In genomic region chr11:105944126-105944621, GRCm38 (mm10) we compare ENCODE assay signal across 7 mouse cellular contexts. TPM values are rescaled to one million over a fixed set of nuclear protein-coding genes. Genes with fewer than 3 reads are reported as not detected.
DNase-seq lines count a peak whose midpoint lies in the region; ATAC-seq lines count a peak whose summit lies in the region.

No protein-coding gene starts in this region.

- no peaks in the 10 kb centered on the region for H3K36me3 ChIP-seq in embryonic facial prominence, embryonic 12.5 days
- H3K36me3 ChIP-seq in heart, embryonic 10.5 days = no peaks in the 10 kb centered on the region
- H3K36me3 ChIP-seq in kidney, embryonic 14.5 days (ENCODE audit: control insufficient read depth, insufficient read depth, low read length) = no peaks in the 10 kb centered on the region
- H3K36me3 ChIP-seq in midbrain, embryonic 16.5 days (ENCODE audit: control insufficient read depth, insufficient read depth, low read length) = no peaks in the 10 kb centered on the region
- no peaks in the 10 kb centered on the region for H3K36me3 ChIP-seq in splenic B cell, adult 2 months (ENCODE audit: control insufficient read depth, insufficient read depth, low read length, poor library complexity, severe bottlenecking)

- peak overlapping the region; percentile 99 for H3K4me2 ChIP-seq in embryonic facial prominence, embryonic 12.5 days (replicated peaks)
- peak overlapping the region; percentile 85 for H3K4me2 ChIP-seq in kidney, embryonic 14.5 days (replicated peaks; ENCODE audit: low read depth, low read length)
- peak overlapping the region; percentile 66 for H3K4me2 ChIP-seq in midbrain, embryonic 16.5 days (ENCODE audit: low read length)

- peak; percentile 57; the same call in 1 of the 2 replicates for ATAC-seq in embryonic facial prominence, embryonic 12.5 days (ENCODE audit: insufficient number of reproducible peaks, insufficient read depth, low FRiP score, low TSS enrichment)
- ATAC-seq in kidney, embryonic 14.5 days (ENCODE audit: low FRiP score, low TSS enrichment) = peak; percentile 68
- ATAC-seq in midbrain, embryonic 16.5 days = peak; percentile 87

- H3K9ac ChIP-seq in embryonic facial prominence, embryonic 12.5 days = peak overlapping the region; percentile 59
- peak overlapping the region; percentile 72 for H3K9ac ChIP-seq in kidney, embryonic 14.5 days (ENCODE audit: low read depth, low read length)
- H3K9ac ChIP-seq in midbrain, embryonic 16.5 days (ENCODE audit: low read depth, low read length) = peak overlapping the region; percentile 79

- H3K27me3 ChIP-seq in embryonic facial prominence, embryonic 12.5 days = peaks cover 40% of the 10 kb centered on the region
- H3K27me3 ChIP-seq in heart, embryonic 10.5 days (ENCODE audit: insufficient read depth, poor library complexity, severe bottlenecking) = peaks cover 87% of the 10 kb centered on the region
- H3K27me3 ChIP-seq in kidney, embryonic 14.5 days (ENCODE audit: control insufficient read depth, insufficient read depth, low read length) = peaks cover 4% of the 10 kb centered on the region
- no peaks in the 10 kb centered on the region for H3K27me3 ChIP-seq in midbrain, embryonic 16.5 days (ENCODE audit: control insufficient read depth, insufficient read depth, low read depth, low read length)
- no peaks in the 10 kb centered on the region for H3K27me3 ChIP-seq in splenic B cell, adult 2 months (ENCODE audit: control insufficient read depth, insufficient read depth, low read length, poor library complexity, severe bottlenecking)

- H3K9me3 ChIP-seq in embryonic facial prominence, embryonic 12.5 days = no peaks in the 10 kb centered on the region
- no peaks in the 10 kb centered on the region for H3K9me3 ChIP-seq in heart, embryonic 10.5 days
- H3K9me3 ChIP-seq in kidney, embryonic 14.5 days (ENCODE audit: control insufficient read depth, low read length) = no peaks in the 10 kb centered on the region
- no peaks in the 10 kb centered on the region for H3K9me3 ChIP-seq in midbrain, embryonic 16.5 days (replicated peaks; ENCODE audit: control insufficient read depth, low read length, poor library complexity, severe bottlenecking)

- H3K4me3 ChIP-seq in embryonic facial prominence, embryonic 12.5 days = peak overlapping the region; percentile 69
- peak overlapping the region; percentile 81 for H3K4me3 ChIP-seq in heart, embryonic 10.5 days
- H3K4me3 ChIP-seq in kidney, embryonic 14.5 days (ENCODE audit: low read length) = peak overlapping the region; percentile 70
- H3K4me3 ChIP-seq in midbrain, embryonic 16.5 days (ENCODE audit: low read depth, low read length) = peak overlapping the region; percentile 76

- DNase-seq in adrenal gland, postnatal 36 days = peak; percentile 84 to 86
- DNase-seq in heart, embryonic 10.5 days (ENCODE audit: low spot score) = peak; percentile 89
- DNase-seq in liver = peak; percentile 63
- peak; percentile 50 for DNase-seq in splenic B cell, adult 2 months (ENCODE audit: low read depth, low spot score)

- H3K4me1 ChIP-seq in embryonic facial prominence, embryonic 12.5 days = peaks cover 18% of the 10 kb centered on the region
- H3K4me1 ChIP-seq in heart, embryonic 10.5 days = peaks cover 30% of the 10 kb centered on the region
- peaks cover 4% of the 10 kb centered on the region; the same call in 1 of the 2 replicates for H3K4me1 ChIP-seq in kidney, embryonic 14.5 days (ENCODE audit: control insufficient read depth, insufficient read depth, low read length)
- H3K4me1 ChIP-seq in midbrain, embryonic 16.5 days (ENCODE audit: control insufficient read depth, insufficient read depth, low read length) = peaks cover 18% of the 10 kb centered on the region

- under 1% methylated on average over 59 of the region's 59 CpGs for WGBS in embryonic facial prominence, embryonic 12.5 days
- under 1% methylated on average over 53 of the region's 59 CpGs for WGBS in heart, embryonic 10.5 days
- under 1% methylated on average over 59 of the region's 59 CpGs for WGBS in kidney, embryonic 14.5 days
- under 1% methylated on average over 46 of the region's 59 CpGs for WGBS in midbrain, embryonic 16.5 days

- no peak overlapping the region for H3K27ac ChIP-seq in embryonic facial prominence, embryonic 12.5 days
- H3K27ac ChIP-seq in heart, embryonic 10.5 days = peak overlapping the region; percentile 85
- peak overlapping the region; percentile 57 for H3K27ac ChIP-seq in kidney, embryonic 14.5 days (ENCODE audit: low read depth, low read length)
- peak overlapping the region; percentile 74 for H3K27ac ChIP-seq in midbrain, embryonic 16.5 days (ENCODE audit: low read length)

RNA-seq across cellular contexts. Expression of gene Cyb561, which starts 9.0 kb away (rescaled TPM):
- 100 to 1,000 TPM; 134 to 165 TPM for total RNA-seq in adrenal gland, postnatal 36 days (2021)
- 12.1 and 13.6 TPM in 2 replicates for polyA plus RNA-seq in embryonic facial prominence, embryonic 12.5 days (2016; fragmentation: Nextera tagmentation; extraction: Ambion mirVana)
- polyA plus RNA-seq in heart, embryonic 10.5 days (2016; fragmentation: Nextera tagmentation; extraction: Ambion mirVana) = 4.1 and 4.6 TPM in 2 replicates
- 16.9 and 25.2 TPM in 2 replicates for polyA plus RNA-seq in kidney, embryonic 14.5 days (2014; fragmentation: Nextera tagmentation; extraction: Ambion mirVana)
- polyA plus RNA-seq in midbrain, embryonic 16.5 days (2015; fragmentation: Nextera tagmentation; extraction: Ambion mirVana) = 83.7 and 87.0 TPM in 2 replicates

RNA-seq across cellular contexts. Expression of gene Ace, which starts 23.6 kb away (rescaled TPM):
- total RNA-seq in adrenal gland, postnatal 36 days (2021) = 10 to 100 TPM in 1 of 2 experiments, 1 to 10 TPM in 1; 8.0 to 15.5 TPM
- polyA plus RNA-seq in embryonic facial prominence, embryonic 12.5 days (2016; fragmentation: Nextera tagmentation; extraction: Ambion mirVana) = 0.68 and 0.69 TPM in 2 replicates
- 0.43 and 0.65 TPM in 2 replicates for polyA plus RNA-seq in heart, embryonic 10.5 days (2016; fragmentation: Nextera tagmentation; extraction: Ambion mirVana)
- 1.4 and 4.8 TPM in 2 replicates for polyA plus RNA-seq in kidney, embryonic 14.5 days (2014; fragmentation: Nextera tagmentation; extraction: Ambion mirVana)
- polyA plus RNA-seq in midbrain, embryonic 16.5 days (2015; fragmentation: Nextera tagmentation; extraction: Ambion mirVana) = 7.0 and 8.2 TPM in 2 replicates

RNA-seq across cellular contexts. Expression of gene Ace3, which starts 50.3 kb away (rescaled TPM):
- not detected for total RNA-seq in adrenal gland, postnatal 36 days (2021)
- polyA plus RNA-seq in embryonic facial prominence, embryonic 12.5 days (2016; fragmentation: Nextera tagmentation; extraction: Ambion mirVana) = not detected in 2 replicates
- polyA plus RNA-seq in heart, embryonic 10.5 days (2016; fragmentation: Nextera tagmentation; extraction: Ambion mirVana) = not detected in 2 replicates
- not detected in 2 replicates for polyA plus RNA-seq in kidney, embryonic 14.5 days (2014; fragmentation: Nextera tagmentation; extraction: Ambion mirVana)
- 0.09 TPM in 1 of 2 replicates, not detected in the other for polyA plus RNA-seq in midbrain, embryonic 16.5 days (2015; fragmentation: Nextera tagmentation; extraction: Ambion mirVana)
